Mouse (Mus musculus) CD4-positive helper T cell, adult 2 months (primary cell): ENCODE measurements around the gene Hoxd11.
A peak's percentile ranks its signal among the peaks of the same experiment; 100 is the strongest.

ENCODE experiments used
- DNase-seq: peaks from one replicate; pipeline ENCODE4 v3.0.0-alpha.2; 2012; ENCODE audit warnings: low read depth, missing footprints, low spot score

The Hoxd11 gene

DNA sequence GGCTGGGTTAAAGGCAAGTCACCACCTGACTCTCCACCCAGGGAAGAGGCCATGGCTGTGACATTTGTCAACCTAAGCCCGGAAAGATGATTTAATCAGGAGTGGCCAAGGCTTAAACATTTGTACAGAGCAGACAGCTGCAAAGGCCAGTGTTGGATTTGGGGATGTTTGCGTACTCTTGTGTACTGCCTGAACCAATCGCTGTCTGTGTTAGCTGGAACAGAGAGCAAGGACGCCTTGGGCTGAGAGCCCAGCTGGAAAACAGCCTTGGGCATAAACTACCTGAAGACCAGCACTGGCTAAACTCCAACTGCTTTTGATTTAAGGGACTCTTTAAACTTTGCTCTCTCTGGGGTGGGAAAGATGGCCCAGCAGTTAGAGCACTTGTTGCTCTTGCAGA lies 29.3 kb downstream of the Hoxd11 start:
- DNase-seq, result no peak

DNA sequence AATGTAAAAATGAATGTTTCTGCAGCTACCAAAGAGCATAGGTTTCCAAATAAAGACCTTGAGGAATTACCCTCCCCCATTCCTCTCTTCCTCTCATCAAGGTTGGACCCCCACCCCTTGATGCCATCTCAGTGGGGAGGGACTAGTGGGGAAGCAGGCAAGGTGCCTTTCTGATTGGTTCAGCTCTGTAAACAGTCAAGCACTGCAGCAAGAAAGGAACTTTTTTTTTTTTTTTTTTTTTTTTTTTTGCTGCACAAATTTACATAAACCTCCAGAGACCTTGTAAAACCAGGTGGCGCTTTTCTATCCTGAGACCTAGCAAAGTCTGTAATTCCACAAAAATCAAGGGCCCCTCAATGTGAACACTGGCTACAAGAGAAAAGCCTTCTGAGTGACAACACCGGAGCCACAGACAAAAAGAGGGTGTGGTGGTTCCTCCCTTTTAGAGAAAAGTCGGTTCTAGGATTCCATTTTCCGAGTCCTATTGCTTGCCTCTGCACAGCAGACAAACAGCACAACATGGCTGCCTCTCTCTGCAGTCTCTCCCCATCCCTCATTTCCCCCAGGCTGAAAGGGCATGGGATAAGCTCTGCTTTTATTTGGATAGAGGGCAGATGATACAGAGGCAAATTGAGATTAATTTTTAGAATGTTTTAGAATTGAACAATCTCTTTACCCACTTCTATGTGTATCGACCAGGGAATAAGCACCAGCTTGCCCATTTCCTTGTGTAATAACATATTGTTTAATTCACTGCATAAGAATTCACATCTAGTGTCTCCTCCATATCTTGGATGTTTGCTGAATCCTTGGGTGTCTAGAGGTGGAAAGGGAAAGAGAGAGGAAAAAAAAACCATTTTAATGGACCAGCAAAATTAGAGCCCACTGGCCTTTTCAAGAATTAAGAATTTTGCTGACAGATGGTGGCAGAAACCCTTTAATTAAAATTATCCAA lies 30.4 kb downstream of the Hoxd11 start:
- no peak for DNase-seq

DNA sequence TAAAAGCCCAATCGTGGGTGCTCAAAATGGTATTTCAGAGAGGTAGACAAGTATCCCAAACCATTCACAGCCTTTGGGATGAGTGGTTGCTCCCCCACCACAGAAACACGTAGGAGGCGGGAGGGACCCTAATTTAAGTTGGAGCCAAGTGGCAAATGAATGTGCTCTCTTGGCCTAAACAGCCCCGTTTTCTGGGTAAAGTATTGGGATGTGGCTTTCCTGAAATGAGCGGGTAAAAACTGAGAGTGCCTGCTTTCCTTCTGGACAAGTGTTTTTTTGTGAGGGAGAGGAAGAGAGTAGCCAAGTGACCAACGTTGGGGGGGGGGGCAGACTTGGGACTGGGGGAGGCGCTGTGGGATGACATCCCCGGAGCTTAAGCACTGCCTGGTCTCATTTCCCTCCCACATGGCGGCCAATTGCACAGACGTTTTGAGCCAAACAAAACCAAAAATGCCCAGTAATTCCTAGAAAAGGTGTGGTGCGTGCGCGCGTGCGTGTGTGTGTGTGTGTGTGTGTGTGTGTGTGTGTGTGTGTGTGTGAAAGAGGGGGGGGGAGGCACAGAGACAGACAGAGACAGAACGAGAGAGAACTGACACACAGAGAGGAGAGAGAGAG lies 31.7 kb downstream of the Hoxd11 start:
- no peak for DNase-seq

DNA sequence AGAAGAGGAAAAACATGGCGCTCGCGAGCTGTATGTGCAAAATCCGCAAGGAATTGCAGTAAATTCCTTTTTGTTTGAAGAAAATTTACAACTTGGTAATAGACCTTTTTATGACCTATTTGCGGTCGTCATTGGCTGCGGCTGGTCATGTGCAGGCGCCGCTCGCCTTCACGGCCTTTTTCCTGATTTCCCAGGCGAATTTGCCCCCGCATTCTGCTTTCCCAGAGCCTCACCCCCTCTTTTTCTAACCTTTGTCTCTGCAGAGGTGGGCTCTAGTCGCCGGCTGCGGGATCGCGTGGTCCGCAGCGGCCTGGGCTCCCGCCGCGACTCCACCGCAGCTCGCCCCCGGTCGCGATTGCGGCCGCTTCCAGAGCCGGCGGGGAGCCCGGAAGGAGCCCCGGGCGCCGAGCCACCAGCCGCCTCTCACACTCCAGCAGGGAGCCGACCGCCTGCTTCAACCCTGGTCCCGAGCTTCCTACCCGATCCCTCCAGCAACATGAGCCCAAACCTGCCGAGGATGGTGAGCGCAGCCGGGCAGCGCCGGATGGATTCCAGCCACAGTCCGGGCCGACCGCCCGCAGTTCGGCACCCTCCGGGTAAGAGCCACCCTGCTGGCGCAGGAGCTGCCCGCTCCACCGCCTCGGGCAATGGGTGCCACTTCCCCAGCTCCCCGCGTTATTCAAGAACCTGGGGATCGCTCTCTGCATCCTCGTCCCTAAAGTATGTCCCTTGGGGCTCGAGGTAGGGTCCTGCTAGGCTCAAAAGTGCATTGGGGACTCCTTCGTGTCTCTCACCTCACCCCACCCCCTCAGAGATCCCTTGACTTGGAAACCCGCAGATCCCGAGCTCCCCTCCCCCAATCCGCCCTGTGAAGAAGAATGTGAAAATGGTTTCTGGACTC lies 32.6 kb downstream of the Hoxd11 start, which contains the start of the genes Hoxd3 and Hoxd4:
Hoxd3 (plus strand) TSS at position 207 of the 901 bp plus-strand sequence.
Hoxd4 (plus strand) TSS at position 209 of the 901 bp plus-strand sequence.
- DNase-seq, result no peak

DNA sequence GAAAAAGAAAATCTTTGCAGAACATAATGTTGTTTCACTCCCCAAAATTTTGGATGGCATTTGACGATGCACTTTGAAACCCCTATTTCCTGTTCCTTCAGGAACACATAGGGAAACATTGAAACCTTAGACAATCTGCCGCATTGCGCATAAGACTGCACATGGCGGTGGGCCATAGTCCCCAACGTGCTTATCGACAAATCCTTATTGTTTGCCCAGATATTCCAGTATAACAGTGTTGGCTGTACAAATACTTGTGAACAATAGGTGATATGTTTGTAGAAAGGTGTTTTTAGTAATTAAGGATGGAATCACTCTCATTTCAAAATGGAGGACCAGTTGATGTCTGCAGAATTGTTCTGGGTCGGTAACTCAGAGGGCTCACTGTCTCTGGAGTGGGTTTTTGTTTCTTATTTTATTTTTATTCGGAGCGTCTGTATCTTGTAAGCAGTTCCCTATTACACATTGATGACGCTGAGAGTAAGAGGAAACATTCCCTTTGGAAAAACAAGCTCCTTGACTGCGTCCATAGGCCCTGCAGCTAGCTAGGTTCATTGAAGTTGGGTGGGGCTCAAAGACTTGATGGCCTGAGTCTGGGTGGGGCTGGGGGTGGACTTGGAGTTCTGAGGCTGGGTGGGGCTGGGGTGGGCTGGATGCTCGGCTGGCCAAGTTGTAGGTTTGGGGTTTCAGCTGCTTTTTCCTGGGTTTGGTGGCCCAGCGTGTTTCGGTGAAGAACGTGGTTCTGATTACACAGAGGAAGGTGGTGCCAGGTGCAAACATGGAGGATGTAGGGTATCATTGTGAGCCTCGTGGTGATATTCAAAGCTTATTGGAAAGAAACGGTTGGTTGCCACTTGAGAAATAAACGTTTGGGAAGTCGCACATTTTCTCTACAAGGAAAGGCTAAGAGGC lies 34.1 kb downstream of the Hoxd11 start:
- DNase-seq, result no peak

DNA sequence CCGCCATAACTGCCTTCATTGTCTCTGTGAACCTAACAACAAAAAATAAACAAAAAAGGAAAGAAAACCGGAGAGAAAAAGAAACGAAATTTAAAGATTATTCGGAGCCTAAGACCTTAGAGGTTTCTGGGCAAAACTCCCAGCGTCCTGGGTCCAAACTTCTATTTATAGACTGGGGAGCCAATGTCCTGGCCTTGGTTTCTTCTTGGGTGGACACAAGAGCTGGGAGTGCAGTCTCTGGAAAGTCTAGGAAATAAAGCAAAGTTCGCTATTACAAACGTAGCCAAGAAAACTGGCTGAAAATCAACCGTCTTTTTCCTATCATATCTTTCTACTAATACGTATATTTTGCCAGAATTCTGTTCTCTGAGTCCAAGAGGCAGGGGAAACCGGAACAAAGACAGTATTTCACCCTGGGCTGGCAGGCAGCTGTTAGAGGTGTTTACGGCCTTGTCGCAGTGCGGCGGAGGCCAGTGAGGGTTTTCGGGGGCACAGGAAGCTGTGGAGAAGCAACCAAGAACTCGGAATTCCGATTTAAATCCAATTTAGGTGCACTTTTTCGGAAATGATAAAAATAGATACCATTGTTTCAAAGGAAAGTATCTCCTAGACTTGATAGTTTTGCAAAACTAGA lies 34.9 kb downstream of the Hoxd11 start:
- no peak for DNase-seq

DNA sequence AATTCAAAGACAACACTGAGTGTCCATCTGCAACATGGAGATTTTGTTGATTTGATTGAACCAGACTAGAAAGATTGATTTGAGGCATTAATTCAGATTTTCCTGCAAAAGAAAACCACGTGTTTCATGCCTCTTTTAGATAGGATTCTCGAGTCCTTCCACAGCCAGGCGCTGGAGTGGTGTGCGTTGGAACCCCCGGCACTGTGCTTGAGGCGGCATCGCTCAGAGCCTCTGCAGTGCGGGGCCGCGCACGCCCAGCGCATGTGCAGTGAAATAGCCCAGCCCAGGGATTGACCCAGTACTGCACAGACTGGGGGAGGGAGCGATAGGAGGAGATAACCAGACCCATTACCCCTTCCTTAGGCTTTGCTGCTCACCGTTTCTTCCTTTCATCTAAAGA lies 35.5 kb downstream of the Hoxd11 start:
- no peak for DNase-seq

DNA sequence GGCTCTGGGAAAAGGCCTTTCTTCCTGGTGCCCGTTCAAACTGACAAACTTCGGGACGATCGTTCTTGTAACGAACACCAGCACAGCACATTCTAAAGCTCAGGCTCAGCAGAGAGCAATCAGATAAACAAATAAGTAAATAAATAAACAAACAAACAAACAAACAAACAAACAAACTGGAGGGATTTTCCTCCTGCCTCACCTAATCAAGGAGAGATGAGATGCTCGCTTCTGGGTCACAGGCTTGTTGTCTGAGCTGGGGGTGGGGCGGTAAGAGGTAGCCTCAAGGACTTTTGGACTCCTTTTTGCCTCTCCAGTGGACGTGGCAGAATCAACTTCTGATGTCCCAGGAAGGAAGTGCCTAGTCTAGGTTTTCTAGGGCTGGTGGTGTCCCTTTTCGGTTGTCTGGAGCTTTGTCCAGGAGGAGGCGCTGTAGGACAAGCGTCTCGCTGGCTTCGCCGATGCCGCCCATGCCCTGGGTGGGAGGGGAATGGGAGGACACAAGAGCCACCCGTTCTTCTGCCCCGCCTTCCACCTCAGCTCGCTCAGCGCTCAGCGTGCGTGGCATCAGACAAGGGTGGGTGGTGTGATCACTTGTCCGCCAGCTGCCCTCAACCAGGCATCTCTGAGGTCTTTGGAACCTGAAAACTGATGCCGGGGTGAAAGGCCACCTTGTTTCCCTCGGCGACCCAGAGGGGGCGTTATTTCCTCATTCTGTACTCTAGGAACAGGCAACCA lies 36.3 kb downstream of the Hoxd11 start:
- peak; percentile 71 for DNase-seq

DNA sequence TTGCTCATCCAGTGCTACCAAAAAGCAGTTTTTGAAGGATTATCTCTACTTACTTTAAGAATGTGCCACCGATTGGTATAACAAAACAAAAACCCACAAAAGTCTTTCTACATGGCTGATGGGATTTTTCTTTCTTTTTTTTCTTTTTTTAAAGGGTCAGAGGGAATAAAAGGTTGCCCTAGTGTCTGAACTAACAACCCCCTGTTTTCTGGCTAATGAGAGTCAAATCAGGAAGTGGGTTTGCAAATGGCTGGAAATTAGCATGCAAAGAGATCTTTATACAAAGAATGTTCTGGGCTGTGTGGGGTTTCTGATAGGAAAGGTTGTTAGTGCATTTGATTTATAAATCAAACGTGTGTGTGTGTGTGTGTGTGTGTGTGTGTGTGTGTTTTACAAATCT lies 41.0 kb downstream of the Hoxd11 start:
- no peak for DNase-seq

DNA sequence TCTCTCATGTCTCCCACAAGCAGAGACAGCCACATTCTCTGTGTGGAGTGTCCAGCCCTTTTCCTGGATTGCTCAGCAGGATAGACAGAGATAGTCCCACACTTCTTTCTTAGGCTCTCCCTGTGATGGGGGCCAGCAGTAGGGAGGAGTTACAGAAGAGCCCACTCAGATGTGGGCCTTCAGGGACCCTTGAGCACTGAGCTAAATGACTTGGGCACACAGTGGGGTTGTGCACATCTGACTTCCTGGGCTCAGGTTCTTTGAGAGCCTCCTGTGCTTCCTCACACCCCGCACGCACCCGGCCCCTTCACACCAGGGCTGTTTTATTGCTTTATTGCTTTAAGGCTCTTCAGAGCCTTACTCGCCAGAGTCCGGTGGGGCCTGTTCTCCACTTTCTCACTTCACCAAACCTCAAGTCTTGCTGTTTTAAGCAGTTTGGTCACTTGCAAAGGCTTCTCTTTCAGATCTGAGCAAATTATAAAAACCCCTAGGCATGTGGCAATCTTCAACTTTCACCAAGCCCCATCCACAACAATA lies 41.7 kb downstream of the Hoxd11 start:
- DNase-seq, result no peak

DNA sequence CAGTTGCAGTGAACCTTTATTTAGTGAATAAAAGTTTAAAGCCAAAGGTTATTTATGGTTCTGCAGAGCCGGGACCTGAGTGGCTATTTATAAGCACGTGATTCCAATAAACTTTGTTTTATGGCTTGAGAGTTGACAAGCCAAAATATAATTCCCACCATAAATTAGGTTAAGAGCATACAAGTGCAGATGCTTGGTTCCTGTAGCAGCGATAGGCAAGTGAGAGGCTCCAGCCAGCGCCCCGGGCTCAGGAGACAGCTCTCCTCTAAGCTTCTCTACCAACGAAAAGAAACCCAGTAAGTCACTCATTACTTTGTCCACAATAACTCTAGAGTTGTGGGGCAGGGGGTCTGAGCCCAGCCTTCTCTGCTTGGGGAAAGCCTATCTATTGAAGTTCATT lies 42.5 kb downstream of the Hoxd11 start:
- no peak for DNase-seq

DNA sequence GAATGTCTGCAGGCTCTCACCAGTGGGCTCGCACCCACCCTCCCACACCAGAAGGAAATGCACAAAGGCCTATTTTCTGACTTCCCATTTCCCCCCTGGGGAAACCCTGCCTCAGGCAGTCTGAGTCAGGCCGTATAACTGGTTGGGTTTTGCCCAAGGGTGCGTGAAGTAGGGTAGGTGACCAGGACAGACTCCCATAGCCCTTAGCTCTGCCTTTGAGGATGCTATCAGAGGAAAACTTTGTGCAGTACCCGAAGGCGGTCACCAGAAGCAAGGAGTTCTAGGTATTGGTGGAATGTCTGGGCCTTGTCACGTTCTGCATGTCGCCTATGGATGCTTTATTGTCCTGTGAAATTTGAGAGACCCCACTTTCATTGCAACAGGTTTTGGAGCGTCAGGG lies 43.6 kb downstream of the Hoxd11 start:
- no peak for DNase-seq

DNA sequence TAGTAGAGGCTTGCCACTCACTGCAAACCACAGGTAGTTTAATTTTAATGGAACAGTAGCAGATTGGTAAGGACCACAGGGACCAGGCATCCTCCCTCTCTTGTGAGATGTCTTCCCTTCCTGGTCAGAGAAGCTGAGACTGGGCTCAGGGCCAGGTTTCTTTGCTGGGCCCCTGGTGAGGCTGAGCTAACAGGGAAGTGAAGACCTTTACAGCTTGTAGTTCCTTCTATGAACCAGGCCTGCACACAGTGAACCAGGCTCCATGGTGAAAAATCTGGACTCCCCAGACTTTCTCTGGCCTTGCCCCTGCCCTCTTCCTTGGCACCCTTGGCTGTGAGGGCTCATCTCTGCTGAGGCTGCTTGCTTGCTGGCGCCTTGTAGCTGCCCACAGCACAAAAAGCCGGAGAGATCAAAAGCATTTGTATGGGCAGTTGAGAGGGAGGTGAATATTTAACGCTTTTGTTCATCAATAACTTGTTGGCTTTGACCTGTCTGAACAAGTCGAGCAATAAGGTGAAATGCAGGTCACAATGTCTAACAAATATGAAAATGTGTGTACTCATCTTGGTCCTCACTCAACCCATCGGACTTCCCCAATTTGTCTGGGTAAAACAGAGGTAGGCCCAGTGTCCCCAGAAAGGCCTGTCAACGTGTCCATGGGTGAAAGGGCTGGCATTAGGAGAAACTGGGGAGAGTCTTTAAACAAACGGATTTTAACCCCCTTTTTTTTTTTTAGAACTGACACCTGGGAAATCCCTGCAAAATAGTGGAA lies 45.1 kb downstream of the Hoxd11 start:
- no peak for DNase-seq

DNA sequence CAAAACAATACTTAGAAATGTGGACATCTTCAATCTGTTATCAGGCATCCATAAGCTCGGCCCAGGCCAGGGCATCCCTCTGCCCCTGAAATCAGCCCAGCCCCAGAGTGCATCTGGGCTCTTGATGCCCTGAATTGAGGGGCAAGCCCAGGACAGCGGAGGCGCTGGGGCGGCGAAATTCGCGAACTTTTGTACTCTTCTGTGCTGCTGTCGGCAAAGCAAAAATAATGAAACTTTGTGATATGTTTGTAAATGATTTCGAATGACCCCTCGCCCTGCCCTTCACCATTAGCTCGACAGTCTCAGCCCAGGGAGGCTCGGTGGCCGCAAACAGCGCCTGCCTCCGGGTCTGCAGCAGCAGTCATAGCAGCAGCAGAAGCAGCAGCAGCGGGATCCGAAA lies 45.8 kb downstream of the Hoxd11 start:
- no peak for DNase-seq

DNA sequence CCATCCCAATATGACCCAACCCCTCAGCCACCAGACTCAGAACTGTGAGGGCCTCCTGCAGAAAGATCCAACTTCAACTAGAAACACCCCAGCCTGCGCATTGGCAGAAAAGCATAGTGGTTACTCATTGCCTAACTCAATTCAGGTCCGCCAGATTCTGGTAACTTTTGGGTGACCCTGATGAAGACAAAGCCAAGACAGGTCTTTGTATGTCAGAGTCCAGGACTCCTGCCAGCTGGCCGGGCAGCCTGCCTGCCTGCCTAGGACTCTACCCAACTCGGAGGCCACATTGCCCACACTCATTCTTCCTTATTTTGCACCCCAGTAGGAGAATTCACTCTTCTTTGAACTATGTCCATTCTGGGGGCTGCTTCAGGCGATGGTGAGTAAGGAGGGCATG lies 47.2 kb downstream of the Hoxd11 start, which contains the start of gene Gm28230:
Gm28230 (plus strand) TSS at position 178 of the 400 bp plus-strand sequence.
- no peak for DNase-seq

DNA sequence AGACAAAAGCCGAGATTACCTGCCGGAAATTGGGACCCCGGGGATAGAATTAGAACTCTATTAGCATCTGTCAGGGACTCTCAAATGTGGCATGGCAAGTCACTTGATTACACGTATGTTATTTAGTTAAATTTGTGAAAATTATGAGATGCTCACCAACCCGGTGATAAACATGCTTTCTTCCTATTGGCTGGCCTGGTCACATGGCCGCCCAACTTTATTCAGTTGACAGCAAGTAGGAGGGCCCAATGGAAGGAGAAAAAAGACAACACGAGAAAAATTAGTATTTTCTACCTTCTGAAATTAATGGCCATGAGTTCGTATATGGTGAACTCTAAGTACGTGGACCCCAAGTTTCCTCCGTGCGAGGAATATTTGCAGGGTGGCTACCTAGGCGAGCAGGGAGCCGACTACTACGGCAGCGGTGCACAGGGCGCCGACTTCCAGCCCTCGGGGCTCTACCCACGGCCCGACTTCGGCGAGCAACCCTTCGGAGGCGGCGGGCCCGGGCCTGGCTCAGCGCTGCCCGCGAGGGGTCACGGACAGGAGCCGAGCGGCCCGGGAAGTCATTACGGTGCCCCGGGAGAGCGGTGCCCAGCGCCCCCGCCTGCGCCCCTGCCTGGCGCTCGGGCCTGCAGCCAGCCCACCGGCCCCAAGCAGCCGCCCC lies 47.7 kb downstream of the Hoxd11 start:
- no peak for DNase-seq

DNA sequence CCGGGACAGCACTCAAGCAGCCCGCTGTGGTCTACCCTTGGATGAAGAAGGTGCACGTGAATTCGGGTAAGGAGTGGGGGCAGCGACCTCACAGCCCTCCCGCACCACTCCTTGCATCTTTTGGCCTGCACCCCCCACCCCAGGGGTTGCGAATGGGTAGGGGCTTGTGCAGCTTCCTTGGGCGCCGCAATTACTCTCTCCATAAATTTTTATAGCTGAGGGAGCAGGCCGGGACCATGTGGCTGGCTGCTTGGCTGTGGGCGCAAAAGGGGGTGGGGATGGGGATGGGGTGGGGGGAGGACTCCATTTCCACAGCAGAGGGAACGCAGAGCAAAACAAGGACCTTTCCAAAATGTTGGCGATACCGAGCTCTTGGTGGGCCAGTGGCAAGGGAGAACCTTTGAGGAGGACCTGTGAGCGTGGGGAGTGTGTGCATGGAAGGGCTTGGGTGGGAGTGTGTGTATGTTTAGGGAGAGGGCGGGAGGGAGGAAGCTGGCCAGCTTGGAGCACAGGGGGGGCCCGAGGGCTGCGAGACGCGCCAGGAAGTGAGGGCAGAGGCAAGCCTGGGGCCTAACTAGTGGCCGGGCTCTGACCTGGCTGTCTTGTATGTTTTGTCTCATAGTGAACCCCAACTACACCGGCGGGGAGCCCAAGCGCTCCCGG lies 48.4 kb downstream of the Hoxd11 start:
- no peak for DNase-seq
